Mouse (Mus musculus): ENCODE results near the gene Tpst1.

Gene Tpst1

DNA sequence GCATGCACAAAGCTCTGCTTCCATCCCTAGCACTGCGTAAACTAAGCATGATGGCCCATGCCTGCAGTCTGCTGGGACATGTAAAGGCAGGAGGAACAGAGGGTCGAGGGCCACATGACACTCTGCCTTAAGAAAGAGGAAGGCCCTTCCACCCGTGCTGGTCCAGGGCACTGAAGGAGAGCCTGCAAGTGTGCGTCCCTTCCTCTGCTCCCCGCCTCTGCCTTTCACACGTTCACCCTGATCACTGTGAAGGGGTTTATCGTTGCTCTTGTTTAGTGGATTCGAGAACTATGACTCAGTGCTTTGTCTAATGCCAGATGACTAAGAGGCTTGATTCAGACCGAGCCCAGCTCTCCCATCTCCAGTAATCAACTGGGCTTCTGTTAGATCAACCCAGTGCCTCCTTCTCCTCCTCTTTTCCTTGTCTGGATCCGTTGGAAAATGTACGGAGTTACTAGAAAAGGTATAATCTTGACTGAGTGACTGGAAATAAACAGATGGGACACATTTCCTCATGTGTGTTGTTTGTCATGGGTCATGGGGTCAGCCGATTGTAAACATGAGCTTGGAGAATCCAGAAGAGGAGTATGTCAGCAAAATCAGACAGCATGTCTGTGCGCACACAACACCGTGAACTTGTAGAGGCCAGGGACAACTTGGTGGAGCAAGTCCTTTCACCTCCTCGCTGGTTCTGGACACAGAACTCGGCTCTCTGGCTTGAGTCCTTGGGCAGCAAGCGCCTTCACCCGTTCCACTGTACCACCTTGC lies 16.7 kb downstream of the Tpst1 start:
- DNase-seq (ENCODE audit: extremely low spot score): no peak

DNA sequence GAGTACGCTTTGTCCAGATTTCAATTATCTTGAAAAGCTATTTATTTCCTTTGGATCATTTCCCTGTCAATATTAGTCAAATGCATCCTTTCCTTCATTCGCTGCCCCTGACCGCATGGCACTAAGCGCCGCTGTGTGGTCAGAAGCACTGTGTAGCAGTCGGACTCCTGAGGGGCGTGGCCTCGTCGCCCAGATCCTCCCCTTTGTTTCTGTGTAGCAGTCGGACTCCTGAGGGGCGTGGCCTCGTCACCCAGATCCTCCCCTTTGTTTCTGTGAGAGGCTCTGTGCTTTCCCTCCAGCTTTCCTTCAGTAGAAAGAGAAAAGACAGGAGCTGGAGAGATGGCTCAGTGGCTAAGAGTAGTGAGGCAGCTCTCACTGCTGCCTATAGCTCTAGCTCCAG lies 23.6 kb downstream of the Tpst1 start:
- peak; percentile 27 for DNase-seq (ENCODE audit: extremely low spot score)

DNA sequence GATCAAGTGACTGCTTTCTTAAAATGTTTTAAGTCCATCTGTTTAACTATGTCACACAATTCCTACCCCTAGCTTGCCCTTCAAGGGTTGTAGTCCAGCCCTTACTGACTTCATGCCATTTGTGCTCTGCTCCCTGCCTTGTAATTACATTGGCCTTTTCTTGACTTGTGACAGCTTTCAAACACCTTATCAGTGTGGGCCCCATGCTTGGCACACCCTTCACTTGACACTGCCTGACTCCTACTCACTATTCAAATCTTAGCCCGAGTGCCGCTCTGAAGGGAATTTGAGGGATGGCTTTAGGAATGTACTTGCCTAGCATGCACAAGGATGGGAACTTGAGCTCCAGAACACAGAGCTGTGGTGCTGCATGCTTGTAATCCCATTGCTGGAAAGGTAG lies 24.7 kb downstream of the Tpst1 start:
- no peak for DNase-seq (ENCODE audit: extremely low spot score)

DNA sequence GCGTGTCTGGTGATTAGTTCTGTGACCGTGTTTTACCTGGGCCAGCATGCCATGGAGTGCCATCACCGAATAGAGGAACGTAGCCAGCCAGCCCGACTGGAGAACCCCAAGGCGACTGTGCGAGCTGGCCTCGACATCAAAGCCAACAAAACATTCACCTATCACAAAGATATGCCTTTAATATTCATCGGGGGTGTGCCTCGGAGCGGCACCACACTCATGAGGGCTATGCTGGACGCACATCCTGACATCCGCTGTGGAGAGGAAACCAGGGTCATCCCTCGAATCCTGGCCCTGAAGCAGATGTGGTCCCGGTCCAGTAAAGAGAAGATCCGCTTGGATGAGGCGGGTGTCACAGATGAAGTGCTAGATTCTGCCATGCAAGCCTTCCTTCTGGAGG lies 28.6 kb downstream of the Tpst1 start:
- DNase-seq (ENCODE audit: extremely low spot score): no peak

DNA sequence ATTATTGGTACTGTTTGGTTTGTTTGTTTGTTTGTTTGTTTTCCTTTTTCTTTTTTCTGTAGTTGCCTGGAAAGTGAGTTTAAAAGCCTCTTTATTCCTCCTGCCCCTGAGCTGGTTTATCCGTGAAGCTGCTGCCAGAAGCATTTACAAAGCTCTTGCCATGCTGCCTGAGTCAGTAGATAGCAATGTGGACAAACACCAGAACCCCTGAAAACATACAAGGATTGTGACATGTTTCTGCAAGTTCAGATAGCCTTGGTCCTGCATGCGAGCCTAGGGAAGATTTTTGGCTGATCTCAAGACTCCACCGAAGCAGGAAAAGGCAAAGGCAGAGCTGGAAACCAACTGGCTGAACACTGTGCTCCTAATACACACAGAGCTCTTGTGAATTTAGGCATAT lies 36.2 kb downstream of the Tpst1 start:
- no peak for DNase-seq (ENCODE audit: extremely low spot score)

DNA sequence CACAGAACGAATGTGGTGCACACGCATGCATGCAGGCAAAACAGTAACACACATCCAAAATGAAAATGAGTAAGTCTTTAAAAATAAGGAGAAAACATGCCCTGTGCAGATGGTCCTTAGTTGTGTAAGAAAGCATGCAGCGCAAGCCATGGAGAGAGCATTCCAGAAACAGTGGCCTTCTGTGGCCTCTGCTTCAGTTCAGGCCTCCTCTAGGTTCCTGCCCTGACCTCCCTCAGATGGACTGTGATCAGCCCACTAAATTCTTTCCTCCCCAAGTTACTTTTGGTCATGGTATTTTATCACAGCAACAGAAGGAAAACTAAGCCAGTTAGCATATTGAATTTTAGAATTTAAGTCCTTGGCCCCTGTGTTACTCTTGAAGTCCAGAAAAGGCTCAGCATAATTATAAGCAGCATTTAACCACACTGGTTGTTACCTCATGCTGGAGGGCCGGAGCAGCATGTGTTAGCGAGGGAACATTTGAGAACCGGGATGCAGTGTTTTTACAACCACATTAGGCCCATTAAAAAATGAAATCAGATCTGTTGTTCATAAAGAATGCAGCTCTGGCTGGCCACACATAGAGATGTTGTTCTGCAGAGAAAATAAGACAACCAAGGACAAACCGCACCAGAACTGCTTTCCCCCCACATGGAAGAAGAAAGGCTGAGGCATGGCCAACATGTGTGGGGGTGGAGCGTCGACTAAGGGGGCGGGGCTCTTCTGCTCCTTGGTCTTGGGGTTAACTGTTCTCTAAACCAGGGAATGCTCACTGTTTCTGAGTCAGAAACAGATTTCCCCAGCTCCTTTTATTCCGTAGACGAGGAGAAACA lies 37.7 kb downstream of the Tpst1 start:
- no peak for DNase-seq (ENCODE audit: extremely low spot score)

DNA sequence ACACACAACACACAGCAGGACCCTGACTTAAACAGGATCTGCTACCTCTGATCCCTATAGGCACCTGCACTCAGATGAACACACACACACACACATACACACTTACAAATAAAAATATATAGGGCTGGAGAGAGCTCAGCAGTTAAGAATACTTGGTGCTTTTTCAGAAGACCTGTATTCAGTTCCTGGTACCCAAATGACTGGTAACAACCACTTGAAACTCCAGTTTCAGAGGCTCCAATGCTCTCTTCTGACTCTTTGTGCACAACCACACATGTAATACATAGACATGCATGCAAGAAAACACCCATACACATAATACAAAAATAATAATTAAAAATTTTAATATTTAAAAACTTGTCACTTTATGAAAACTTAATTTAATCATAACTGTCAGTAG lies 39.5 kb downstream of the Tpst1 start:
- no peak for DNase-seq (ENCODE audit: extremely low spot score)

DNA sequence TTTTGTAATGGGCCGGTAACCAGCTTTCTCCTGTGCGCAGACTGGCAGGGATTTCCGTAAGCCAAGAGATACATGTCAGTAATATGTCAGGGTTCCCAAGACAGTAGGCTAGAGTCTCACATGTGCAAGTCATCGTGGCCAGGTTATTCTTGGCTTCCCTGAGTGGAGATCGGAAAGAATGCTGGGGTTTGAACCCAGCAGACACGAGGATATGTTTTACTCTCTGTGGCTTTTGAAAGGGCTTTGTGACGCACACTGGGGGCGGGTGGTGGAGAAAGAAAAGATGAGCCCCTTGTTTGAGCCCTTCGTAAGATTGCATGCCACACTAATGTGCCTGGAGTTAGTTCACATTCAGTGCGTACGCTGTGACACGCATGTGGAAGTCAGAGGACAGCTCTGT lies 43.0 kb downstream of the Tpst1 start:
- DNase-seq (ENCODE audit: extremely low spot score): no peak

DNA sequence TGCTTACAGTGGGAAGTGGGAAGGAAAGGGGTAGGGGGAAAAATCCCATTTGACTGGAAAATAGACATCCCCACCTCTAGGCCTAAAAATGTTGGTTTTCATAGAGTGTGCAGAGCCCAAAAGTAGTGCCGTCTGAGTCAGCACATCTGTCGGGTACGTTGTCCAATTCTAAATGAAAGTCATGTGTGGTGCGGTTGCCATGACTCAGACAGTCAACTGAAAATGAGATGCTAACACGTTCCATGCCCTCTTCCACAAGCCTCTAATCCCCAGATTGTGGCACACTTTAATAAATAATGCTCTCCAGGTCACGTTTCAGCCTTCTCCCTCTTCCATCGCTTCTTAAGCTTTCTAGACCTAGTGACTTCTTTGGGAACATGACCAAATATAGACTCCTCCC lies 43.7 kb downstream of the Tpst1 start:
- no peak for DNase-seq (ENCODE audit: extremely low spot score)

DNA sequence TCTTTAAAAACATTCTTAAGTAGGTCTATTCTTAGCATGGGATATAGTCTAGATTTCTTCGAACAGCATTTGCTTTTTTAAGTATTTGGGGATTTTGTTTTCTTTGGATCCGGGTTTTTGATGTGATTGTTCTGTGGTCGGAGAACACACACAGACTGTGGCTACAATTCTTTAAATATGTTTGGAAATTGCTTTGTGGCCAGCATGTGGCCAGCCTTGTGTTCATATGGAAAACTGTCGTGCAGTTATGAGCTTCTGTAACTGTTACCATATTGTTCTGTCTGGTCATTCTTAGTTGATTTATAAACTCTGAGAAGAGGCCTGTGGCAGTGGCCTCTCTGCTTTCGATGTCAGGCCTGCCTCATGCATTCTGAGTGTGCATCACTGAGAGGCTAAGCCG lies 44.8 kb downstream of the Tpst1 start:
- no peak for DNase-seq (ENCODE audit: extremely low spot score)

DNA sequence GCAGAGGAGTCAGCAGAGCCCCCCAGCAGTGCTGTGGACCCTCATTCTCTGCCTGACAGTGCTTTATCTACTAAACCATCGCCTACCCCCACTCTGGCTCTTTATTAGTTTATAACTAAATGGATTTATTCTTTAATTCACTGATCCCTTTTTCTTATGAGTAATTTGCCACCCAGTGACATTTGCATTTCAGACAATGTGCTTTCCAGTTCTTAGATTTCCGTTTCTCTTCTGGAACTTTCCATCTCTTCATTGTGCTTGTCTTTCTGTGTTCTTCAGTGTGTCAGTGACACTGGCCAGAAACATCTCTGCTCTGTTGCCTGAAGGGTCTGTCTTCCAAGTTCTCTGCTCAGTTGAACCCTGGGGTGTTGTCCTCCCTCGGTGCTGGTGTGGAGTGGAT lies 46.1 kb downstream of the Tpst1 start:
- no peak for DNase-seq (ENCODE audit: extremely low spot score)

DNA sequence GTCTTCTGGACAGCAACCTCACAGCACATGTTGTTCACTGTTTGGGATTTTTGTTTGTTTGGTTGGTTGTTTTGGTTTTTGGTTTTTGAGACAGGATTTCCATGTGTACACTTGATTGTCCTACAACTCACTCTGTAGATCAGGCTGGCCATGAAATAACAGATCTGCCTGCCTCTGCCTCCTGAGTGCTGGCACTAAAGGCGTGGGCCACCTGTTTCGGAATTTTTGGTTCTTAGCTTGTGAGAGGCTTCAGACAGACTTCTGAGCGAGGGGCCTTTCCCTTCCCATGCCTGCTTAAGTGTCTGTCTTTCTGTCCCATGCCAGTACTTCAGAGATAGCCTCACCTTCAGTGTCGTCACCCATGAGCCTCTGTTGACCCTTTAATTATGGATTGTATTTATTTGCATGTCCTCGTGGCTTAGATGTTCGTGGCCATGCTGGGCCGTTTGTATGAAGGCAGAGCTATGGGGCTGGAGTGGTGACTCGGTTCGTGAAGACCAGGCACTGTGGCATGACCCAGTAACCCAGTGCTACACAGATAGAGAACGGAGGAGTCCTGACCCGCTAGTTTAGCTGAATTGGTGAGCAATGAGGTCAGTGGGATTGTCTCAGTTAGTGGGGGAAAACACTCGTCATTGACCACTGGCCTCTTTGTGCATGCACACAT lies 47.1 kb downstream of the Tpst1 start:
- no peak for DNase-seq (ENCODE audit: extremely low spot score)

DNA sequence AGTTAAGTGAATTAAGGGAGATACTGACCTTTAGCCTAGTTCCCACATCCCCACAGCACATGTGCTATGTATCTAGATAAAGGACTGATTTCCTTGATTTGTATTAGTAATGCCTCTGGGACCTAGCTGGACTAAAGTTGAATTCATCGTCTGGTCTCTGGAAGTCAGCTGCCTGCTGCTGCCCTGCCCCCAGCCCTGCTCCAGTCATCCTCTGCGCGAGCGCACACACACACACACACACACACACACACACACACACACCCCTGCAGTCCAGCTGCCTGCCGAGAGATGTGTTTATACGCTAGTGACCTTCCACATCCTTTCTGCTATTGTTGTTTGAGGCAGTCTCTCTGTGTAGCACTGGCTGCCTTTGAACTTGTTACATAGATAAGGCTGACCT lies 47.8 kb downstream of the Tpst1 start:
- no peak for DNase-seq (ENCODE audit: extremely low spot score)

DNA sequence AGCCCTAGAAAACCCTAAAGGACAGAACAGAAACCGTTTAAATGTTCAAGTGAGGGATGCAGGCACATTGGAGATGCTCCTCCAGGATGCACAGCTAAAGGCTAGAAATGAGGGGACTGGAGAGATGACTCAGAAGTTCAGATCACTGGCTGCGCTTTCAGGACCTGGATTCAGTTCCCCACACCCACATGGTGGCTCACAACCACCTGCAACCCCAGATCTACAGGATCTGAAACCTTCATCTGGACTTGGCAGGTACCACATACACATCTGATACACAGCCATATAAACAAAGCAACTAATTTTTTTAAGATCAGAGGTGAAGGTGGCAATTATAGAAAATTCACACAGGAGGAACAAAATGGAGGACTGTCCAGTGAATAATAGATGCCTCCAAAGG lies 49.2 kb downstream of the Tpst1 start:
- no peak for DNase-seq (ENCODE audit: extremely low spot score)

DNA sequence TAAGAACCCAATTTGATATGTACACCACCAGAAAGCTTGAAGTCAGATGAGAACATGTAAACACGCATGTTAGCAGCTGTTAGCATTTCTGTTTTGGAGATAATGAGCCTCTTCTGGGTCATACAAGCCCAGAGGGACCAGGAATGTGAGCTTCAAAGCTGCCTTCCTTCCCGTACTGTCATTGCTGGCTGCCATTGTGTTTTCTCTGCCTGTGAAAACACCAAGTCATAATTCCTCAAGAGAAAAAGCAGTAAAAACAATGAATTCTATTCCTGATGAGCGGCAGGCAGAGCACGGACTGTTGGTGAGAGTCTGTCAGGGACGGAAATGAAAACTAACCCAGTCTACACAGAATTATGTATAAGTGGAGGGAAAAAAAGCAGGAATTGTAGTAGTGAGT lies 51.1 kb downstream of the Tpst1 start:
- DNase-seq (ENCODE audit: extremely low spot score): no peak

DNA sequence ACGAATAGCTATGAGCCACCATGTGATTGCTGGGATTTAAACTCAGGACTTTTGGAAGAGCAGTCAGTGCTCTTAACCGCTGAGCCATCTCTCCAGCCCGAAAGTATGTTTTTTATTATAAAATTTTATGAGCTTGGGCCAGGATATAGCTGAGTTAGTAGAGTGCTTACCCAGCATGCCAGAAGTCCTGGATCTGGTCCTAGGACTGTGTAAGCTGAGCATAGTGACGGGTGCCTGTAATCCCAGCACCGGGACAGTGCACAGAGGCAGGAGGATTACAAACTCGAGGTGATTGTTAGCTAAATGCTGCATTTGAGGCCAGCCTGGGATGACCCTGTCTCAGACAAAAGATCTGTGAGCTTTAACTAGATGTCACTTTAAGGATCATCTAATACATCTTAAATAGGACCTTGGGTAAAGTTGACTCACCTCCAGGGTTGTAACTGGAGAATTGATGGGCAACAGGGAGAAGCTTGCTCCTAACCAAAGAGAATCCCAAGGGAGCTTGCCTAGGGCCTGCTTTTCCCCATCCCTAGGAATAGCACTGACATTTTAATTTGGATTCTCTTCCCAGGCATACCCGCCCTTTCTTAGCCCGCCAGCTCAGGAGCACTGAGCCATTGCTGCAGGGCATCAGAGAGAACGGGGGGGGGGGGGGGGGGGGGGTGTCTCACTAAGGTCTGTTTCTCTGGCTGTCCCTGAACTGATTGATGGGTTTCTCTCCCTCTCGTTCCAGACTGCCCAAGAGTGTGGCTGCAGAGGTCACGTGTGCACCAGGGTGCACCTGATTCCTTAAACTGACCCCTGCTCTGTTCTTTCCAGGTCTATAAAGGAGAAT lies 55.8 kb downstream of the Tpst1 start:
- DNase-seq (ENCODE audit: extremely low spot score): no peak

DNA sequence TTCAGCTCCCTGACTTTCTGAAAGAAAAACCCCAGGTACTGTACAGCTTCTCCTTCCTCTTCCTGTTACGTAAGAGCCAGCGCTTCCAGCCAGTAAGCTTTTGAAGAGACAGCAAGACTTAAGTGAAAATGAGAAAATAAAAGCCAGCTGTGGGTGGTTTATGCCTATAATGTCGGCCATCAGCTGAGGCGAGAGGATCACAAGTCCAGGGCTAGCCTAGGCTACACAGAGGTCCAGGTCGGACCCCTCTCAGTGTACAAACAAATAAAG lies 56.3 kb downstream of the Tpst1 start:
- DNase-seq (ENCODE audit: extremely low spot score): no peak

DNA sequence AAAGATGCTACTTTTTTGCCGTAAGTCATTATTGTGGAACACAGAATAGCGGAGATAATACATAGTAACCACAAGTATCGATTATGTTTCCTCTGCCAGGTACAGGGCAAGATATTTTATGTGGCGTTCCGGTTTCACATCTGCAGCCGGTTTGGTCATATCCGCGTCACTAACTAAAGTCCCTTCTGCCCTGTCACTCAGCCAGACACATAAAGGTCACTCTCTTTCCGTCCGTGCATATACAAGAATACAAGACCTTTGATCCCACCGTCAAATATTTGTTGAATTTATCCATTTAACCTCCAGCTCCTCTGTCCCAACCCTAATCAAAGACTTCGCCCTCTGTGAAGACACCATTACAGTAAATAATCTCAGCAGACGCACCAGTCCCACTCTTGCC lies 63.5 kb downstream of the Tpst1 start:
- no peak for DNase-seq (ENCODE audit: extremely low spot score)

DNA sequence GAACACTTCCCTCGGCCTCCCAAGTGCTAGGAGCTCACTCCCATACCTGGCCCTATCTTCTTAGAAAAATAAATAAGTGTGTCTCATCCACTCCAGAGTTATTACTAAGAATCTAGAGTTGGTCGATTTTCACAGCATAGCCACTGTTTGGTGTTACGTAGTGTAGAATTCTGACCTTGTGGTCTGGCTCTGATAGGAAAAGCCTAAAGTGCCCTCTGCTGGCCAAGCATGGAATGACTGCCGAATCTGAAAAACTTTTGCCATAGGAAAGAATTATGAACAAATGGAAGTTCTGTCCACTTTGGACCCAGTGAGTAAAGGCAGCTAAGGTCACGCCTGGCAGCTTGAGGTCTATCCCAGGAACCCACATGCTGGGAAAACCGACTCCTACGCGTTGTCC lies 66.3 kb downstream of the Tpst1 start:
- DNase-seq (ENCODE audit: extremely low spot score): peak; percentile 68

DNA sequence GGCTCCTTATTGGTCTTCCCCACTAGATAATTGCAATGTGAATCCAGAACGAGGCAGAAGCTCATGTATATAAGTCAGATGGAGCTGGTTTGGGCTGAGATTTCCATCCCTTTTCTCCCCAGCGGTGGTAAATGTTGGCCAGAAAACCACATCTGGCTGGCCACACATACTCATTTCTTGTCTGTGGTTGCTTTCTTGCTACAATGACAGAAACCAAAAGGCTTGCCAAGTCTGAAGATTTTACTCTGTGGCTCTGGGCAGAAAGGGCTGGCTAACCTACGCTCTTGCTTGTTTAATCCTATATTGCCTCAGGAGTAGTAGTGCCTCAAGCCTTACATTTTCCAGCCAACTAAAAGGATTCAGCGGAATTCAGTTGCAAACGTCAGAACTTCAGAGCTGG lies 68.0 kb downstream of the Tpst1 start:
- no peak for DNase-seq (ENCODE audit: extremely low spot score)

DNA sequence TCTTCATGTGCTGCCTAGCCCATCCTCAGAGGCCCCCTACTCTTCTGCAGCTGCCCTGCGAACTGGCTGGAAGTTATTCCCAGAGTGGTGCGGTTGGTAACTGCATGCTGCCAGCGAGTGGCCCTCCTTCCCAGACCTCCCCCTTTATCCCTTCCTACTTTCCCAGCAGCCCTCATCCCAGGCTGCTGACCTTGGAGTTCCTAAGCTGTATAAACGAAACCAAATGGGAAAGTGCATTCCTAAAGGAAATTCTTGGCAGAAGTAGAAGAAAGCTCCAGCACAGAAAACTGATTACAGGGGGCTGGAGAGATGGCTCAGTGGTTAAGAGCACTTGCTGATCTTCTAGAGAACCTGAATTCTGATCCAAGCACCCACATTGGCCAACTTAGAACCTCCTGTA lies 68.9 kb downstream of the Tpst1 start:
- DNase-seq (ENCODE audit: extremely low spot score): no peak

DNA sequence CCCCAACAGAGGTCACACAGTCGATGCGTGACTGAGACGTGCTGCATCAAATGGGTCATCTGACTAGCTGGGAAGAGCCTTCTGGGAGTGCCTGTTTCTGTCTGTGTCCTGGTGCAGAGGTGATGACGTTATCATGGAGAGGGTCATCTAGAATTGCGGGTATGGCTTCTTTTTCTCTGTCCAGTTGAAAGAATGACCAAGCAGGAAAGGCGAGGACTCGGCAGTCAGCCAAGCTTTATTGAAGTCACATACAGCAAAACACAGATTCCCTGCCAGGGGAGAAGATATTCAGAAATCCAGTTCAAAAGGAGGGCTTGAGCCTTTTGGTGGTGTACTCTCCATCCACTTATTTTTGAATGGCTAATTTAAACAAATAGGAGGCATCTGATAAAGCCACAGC lies 70.0 kb downstream of the Tpst1 start:
- no peak for DNase-seq (ENCODE audit: extremely low spot score)
